Mouse (Mus musculus): ENCODE data around the gene Zfp287.
"Not testable (repeated sequence)": the region's sequence is repeated elsewhere in the genome, so short reads cannot be mapped to it uniquely, and the experiment has no call there.

Zfp287 gene

GRCm38 (mm10) chr11:62731311-62732021, at the start of gene Zfp287:
Zfp287 (minus strand) TSS chr11:62731905.
- peak; percentile 71 to 75 for DNase-seq (ENCODE audit: low spot score in 2 of 2)

- DNase-seq (ENCODE audit: low spot score in 2 of 2): no peak
These were observed 44.8 kb upstream of the Zfp287 start for GRCm38 (mm10) chr11:62776510-62776909.

GRCm38 (mm10) chr11:62760755-62761457, 29.2 kb upstream of the Zfp287 start:
- no peak for DNase-seq (ENCODE audit: low spot score in 2 of 2)

- DNase-seq (ENCODE audit: low spot score in 2 of 2): no peak
These were observed 26.8 kb upstream of the Zfp287 start for GRCm38 (mm10) chr11:62758491-62758890.

- no peak for DNase-seq (ENCODE audit: low spot score in 2 of 2)
These were observed 26.2 kb upstream of the Zfp287 start for GRCm38 (mm10) chr11:62757906-62758305.

GRCm38 (mm10) chr11:62757143-62757507, 25.4 kb upstream of the Zfp287 start:
- DNase-seq (ENCODE audit: low spot score in 2 of 2): no peak

- peak; percentile 80 to 92 for DNase-seq (ENCODE audit: low spot score in 2 of 2)
These were observed 24.9 kb upstream of the Zfp287 start for GRCm38 (mm10) chr11:62756456-62757142.

- no peak for DNase-seq (ENCODE audit: low spot score in 2 of 2)
These were observed 21.1 kb upstream of the Zfp287 start, which contains the start of gene Gm10428 for GRCm38 (mm10) chr11:62752780-62753179. Gm10428 (plus strand) TSS chr11:62753100.

- DNase-seq (ENCODE audit: low spot score in 2 of 2): no peak
These were observed 20.5 kb upstream of the Zfp287 start for GRCm38 (mm10) chr11:62752191-62752590.

GRCm38 (mm10) chr11:62749445-62749844, 17.7 kb upstream of the Zfp287 start:
- DNase-seq (ENCODE audit: low spot score in 2 of 2): not testable (repeated sequence)

GRCm38 (mm10) chr11:62748062-62748461, 16.4 kb upstream of the Zfp287 start:
- no peak for DNase-seq (ENCODE audit: low spot score in 2 of 2)

GRCm38 (mm10) chr11:62747227-62747626, 15.5 kb upstream of the Zfp287 start:
- no peak for DNase-seq (ENCODE audit: low spot score in 2 of 2)

- peak; percentile 68 to 79 for DNase-seq (ENCODE audit: low spot score in 2 of 2)
These were observed 14.4 kb upstream of the Zfp287 start for GRCm38 (mm10) chr11:62746001-62746533.

GRCm38 (mm10) chr11:62744103-62744502, 12.4 kb upstream of the Zfp287 start:
- DNase-seq (ENCODE audit: low spot score in 2 of 2): peak; percentile 36 to 77

- DNase-seq (ENCODE audit: low spot score in 2 of 2): no peak
These were observed 10.7 kb upstream of the Zfp287 start for GRCm38 (mm10) chr11:62742261-62742957.

- no peak for DNase-seq (ENCODE audit: low spot score in 2 of 2)
These were observed 9.5 kb upstream of the Zfp287 start for GRCm38 (mm10) chr11:62741186-62741585.

GRCm38 (mm10) chr11:62732665-62733064, 960 bp upstream of the Zfp287 start:
- DNase-seq (ENCODE audit: low spot score in 2 of 2): no peak

- no peak for DNase-seq (ENCODE audit: low spot score in 2 of 2)
These were observed 300 bp upstream of the Zfp287 start for GRCm38 (mm10) chr11:62732022-62732387.

- DNase-seq (ENCODE audit: low spot score in 2 of 2): no peak
These were observed 3.4 kb downstream of the Zfp287 start for GRCm38 (mm10) chr11:62728276-62728675.

- DNase-seq (ENCODE audit: low spot score in 2 of 2): no peak
These were observed 21.0 kb downstream of the Zfp287 start for GRCm38 (mm10) chr11:62710657-62711056.

- no peak for DNase-seq (ENCODE audit: low spot score in 2 of 2)
These were observed 23.5 kb downstream of the Zfp287 start for GRCm38 (mm10) chr11:62708252-62708651.

GRCm38 (mm10) chr11:62706141-62706540, 25.6 kb downstream of the Zfp287 start:
- DNase-seq (ENCODE audit: low spot score in 2 of 2): no peak
